Mouse (Mus musculus) heart, adult 8-10 months (tissue): ENCODE results near the gene Stim2. TPM values are rescaled to one million over a fixed set of nuclear protein-coding genes. Genes with fewer than 3 reads are reported as not detected.

Experiments used
- DNase-seq: peaks from one replicate; pipeline ENCODE4 v3.0.0; 2022; ENCODE audit warnings: low spot score
- total RNA-seq, 4 experiments: library from RNA; stranded (reverse); gene quantifications; 2 replicates each; pipeline ENCODE4 v1.2.4; 2022

Gene Stim2
- 10 to 100 TPM; 11.8 to 15.7 (median 14.7) TPM for total RNA-seq

DNA sequence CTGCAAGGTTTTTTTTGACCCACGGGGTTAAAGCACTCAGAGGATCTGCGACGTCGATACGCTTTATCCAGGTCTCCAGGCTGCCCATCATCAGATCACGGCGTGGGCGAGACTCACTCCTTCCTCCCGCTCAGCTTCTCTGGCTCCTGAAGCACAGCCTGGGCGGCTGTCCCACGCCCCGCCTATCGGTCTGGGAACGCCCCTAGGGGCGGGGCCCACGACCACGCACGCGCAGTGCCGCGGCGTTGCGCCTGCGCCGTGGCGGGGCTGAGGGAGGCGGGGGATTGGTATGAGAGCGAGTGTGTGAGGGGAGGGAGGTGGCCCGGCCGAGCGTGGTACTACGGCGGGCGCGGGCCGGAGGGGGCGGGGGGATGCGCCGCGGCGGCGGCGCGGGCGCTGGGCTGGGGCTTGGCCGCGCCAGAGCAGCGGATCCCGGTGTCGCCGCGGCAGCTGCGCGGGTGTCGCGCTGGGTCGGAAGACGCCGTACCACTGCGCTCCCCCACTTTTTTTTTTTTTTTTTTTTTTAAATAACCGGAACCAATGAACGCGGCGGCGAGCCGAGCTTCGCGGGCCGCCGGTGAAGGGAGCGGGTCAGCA is at the start of gene Stim2:
Gene Stim2 (plus strand): TSS at position 354 of the 597 bp plus-strand sequence.
- peak; percentile 92 for DNase-seq

DNA sequence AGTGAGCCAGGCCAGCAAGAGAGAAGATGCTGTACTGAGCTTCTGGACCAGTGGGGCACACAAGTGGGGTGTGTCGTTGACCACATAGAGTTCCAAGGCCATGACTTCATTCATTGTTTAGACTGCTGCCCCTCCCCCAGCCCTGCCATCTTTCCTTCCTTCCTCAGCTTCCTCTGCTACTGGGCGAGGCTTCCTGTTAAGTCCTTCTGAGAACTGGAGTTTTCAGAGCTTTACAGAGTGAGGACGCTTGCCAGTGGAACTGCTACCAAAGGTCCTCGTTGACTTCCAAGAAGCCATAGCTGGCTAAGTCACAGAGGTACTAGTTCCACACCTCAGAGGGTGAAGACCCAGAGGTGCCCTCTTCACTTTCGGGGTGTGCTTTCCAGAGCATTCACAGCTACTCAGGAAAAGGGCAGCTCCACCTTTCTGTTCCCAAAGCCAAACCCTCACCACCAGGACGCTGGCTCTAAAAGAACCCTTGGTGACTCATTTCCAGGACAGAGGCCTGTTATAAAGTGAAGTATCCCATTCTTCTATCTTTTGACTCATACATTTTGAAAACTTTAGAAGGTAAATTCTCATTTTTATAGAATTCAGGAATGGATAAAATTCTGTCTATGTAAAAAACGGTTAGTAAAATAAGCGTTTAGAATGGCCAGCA is 49.6 kb upstream of the Stim2 start:
- DNase-seq, result peak; percentile 87

DNA sequence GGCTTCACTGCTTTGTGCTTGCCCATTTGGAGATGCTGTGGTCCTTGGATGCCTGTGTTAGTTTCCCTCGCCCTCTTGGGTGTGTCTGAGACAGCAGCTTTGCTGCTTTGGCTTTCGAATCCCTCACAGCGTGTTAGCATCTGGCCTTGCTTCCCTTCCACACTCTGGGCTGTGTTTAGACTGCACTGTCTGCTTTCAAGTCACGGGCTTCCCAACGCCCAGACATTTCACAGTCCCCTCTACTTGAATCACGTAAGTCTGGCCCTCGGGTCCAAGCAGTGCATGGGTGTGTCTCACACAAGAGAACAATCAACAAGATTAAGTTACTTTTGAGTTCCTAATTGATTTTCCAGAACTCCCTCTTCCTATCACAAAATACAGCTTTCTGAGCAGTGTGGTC is 48.1 kb upstream of the Stim2 start:
- DNase-seq, result peak; percentile 73

DNA sequence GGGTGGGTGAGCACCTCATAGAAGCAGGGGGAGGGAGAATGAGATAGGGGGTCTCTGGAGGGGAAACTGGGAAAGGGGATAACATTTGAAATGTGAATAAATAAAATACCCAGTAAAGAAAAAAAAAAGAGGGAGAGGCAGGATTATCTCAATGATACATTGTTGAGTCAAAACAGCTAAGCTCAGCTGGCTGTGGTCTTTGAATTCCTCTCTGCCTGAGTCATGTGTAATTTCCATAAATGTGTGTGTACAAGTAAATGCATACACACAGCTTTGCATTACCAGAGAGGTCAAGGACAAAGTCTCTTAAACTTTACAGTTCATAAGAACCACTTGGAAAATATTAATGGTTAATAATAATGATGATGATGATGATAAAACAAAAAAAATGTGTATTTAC is 45.1 kb upstream of the Stim2 start:
- DNase-seq, result no peak

DNA sequence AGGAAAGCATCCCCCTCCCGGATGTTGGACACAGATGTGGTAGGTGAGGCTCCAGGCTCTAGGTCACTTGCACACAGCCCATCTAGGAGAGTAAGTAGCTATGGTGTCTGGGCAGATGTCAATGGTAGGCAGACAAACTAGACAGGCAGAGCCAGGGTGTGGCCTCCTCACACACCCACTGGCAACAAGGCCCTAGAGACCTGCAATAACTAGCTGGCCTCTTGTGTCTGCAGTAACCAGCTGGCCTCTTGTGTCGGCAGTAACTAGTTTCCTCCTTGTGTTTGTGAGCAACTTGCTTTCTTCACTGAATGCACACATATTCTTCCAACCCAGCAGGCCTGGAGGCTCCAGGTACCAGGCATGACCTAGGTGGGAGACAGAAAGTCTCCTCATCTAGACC is 44.5 kb upstream of the Stim2 start:
- no peak for DNase-seq

DNA sequence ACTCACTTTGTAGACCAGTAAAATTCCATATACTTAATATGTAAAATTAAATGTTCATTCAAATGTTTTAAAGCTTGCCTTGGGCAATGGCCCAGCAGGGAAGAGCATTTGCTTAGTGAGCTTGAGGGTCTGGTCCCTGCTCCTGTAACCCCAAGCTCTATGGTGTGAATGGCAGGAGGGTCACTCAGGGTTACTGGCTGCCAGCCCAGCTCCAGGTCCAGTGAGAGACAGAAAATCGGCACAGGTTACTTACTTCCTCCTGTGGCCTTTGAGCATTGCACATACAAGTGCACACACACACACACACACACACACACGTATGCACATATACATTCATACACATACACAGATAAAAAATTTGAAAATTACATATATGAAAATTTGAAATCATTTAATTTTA is 42.3 kb upstream of the Stim2 start:
- no peak for DNase-seq

DNA sequence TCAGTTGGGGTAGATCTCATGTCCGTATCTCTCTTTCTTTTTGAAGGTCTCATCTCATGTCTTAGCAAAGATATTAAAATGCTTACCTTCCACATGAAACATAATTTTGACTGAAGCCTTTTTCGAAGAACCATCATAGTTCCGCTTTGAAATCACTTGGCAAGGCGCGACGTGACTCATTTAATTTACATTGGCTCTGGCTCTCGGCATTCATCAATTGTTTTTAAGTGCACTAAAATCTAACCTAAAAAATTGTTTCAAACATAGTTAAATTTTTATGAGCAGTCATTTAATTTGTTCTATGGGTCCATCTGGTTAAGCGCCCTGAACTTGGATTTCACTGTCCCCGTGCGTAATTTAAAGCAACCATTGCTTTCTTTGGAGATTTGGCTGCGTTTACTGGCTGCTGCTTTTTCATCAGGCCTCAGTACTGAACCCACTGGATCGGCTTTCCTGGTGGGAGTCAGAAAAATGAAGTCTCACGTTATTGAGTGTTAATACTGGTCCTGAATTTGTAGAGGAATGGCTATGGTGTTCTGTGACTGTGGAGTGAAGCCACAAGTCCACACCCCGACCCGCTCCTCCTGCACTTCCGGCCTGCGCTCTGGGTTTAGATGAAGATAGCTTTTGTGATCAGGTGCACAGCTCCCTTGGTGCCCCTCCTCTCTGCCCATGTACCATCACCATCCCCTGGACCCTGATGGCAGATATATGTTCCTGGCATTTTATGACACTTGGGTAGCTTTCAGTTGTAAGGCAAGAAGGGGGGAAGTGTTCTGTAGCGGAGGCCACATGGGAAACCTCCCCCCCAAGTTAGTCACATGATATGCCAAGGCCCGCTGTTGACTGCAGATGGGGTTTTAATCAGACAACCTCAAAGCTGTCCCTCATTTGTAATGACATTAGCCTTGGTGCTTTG is 41.6 kb upstream of the Stim2 start:
- no peak for DNase-seq

DNA sequence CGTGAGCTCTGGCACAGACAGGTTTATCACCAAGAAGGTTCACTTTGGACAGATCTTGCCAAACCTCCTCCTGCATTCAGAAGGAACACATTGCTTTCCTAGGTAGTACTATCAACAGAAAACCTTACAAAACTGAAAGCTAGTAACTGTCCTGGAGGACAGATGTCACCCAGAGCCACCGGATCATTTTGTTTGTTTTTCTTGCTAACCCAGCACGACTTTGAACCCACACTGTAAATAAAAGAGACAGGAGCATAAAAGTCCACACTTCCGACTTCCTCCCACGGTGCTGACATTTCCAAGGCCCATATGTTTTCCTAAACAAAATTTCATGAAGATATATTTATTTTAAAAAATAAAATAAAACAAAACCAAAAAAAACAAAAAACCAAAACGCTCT is 41.0 kb upstream of the Stim2 start:
- DNase-seq, result no peak

DNA sequence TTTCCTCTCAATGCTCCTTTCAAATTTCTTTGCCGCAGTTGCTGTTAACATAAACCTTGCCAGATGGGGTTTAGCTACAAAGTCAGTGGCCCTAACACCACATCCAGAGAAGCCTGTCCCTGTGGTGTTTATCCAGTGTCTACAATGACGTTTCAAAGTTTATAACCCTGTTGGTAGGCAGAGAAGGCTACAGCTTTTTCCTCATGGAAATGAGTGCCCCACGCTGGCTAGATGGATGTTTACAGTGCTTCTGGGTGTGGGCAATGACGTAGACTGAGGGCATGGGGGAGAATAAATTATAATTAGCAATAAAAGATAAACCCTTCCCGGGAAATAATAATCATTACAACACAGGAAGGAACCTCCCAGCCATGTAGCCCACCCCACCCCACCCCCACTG is 37.1 kb upstream of the Stim2 start:
- no peak for DNase-seq

DNA sequence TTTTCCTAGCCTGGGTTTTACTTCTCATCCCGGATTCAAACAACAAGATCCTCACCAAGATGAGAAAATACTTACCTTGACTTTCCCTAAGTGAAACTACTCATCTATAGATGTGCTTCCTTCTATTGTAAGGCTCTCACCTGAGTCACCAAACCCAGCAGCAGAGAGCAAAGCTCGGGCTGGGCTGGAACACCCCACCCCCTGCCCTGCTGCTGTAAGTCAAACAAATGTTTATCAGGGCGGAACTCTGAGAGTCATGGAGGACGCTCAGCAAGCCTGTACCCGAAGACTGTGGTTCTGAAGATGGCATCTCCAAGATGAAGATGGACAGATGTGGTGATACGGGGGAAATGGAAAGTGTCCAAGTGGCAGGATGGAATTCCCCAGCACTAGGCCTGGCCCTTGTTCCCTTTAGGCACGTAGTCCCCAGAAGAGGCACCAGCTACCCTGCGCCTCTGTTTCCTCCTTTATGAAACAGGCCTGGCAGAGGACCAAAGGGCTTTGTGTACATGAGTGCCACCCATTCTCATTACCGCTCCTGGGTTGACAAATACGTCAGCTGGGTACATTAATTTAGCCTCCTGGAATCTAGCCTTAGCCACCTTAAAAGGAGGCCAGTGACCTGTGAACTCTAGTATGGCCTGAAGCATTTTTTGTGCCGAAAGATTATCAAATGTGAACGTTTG is 36.3 kb upstream of the Stim2 start:
- no peak for DNase-seq

DNA sequence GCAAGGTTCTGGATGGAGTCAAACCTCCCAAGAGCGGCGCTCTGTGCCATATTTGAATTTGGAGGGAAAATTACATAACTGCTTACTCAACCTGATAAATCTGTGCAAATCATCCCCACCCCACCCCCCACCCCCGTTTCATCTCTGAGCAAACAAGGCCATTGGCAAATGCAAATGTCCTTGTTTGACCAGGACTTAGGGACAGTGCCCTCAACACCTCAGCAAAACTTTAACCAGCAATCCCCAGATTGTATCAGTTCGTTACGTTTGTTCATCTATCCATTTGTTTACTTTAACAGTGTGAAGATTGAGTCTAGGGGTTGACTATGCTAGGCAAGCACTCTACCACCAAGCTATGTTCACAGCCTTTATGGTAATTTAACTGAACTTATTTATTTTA is 32.6 kb upstream of the Stim2 start:
- DNase-seq, result no peak

DNA sequence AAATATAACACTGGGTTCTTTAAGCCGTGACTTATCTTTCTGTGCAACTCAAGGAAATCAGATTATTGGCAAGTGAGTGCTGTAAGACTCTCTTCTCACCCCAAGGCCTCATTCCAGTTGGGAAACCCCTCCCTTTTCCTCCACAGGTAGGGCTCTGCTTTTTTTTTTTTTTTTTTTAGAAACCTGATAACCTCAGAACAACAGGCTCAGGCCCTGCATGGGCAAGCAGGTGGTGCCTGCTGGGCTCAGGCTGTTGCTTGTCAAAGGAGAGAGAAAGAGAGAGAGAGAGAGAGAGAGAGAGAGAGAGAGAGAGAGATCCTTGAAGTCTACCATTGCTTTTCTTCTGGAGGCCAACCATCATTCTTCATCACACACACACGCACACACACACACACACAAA is 30.7 kb upstream of the Stim2 start:
- no peak for DNase-seq

DNA sequence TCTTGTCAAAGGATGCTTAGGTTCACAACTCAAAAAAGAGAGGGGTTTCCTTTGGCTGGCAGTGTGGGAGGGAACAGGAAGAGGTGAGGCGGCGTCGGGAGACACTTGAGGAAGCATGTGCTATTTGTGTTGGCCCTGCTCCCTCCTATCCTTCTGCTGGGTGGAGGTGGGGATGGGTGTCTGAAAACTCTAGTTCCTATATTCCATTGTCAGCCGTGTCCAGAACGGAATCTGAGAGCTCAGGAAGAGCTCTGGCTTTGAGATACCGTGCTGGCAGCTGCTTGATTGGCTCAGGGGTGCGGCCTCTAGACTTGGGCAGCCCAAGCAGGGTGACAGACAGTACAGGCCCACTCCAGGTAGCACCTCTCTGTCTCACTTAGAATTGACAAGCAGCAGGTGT is 28.1 kb upstream of the Stim2 start:
- peak; percentile 65 for DNase-seq

DNA sequence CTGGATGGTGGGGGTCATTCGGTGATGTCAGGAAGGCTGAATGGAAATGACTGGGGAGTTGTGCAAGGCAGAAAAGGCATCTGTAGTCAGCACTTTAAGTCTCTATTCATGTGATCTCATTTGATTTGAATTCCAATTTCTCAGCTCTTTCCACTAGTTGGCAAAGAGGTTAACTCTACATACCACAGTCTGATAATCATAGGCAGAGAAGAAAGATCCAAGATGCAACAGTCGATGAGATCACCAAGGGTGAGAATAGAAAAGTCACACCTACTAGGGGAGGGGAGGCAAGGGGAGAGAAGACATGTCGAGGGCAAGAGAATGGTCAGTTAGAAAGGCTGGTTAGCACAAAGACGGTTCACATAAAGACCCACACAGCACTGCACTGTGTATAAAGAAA is 27.1 kb upstream of the Stim2 start:
- DNase-seq, result no peak

DNA sequence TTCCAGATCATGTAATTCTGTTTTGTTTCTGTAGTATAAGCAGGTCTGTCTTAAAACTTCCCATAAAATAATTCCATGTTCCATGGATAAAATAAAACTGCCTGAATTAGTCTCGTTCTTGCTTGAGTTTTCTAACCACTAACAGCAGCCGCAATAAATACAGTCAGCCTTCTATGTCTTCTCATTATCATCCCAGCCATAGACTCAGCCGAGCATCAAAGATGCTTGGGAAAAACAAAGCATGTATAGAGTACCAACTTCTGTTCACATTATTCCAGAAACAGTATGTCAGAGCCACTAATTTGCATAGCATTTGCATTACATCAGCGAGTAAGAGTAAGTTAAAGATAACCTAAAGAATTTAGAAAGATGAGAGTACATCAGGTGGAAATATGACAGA is 25.4 kb upstream of the Stim2 start:
- DNase-seq, result no peak

DNA sequence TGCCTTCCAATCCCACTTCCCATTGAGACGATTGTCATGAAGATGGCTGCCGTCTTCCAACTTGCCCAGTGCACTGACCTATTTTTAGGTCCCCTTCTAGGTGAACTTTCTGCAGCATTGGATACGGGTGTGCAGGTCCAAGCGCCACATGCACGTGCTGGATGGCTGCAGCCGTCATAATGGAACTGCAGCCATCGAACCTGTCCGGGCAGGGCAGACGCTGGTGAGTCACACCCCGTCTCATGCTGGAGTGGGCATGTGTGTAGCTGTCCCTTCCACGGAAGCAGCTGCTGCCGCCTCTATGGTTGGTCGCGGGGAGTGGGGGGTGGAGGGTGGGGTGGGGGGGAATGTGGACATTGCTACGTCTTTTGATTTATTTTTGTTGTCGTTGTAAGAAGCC is 21.8 kb upstream of the Stim2 start:
- no peak for DNase-seq

DNA sequence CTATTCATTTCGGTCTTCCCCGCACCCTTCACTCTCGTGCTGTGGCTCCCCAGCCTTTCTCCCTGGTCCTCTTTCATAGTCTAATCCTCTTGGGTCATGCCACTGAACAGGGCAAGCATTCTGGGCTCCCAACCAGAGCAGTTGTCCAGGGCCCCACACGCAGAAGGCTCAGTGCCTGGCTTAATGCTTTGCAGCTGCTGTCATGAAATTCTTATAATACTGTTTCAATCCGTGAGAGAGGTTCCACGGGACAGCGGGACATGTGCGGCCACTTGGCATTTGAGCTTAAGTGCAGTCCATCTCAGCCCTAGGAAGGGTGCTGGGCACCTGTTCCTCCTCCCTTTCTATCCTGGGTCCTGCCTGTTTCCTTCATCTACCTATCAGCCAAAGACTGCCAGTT is 21.2 kb upstream of the Stim2 start:
- DNase-seq, result no peak

DNA sequence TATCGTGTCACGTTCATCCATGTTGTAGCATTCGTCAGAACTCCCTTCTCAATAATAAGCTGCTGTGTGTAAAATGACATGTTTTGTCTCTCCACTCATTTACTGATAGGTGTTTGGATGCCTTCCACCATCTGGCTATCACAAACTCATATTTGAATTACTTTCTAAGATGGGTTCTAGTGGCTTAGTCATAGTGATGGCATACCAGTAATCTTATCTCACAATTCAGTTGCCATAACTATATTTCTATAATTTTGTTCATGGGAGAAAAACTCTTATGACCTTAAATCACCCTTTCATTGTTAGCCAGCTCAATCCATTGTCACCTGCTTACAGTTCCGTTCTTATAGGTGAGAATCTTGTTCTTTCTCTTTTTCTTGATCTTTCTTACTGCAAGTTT is 14.9 kb upstream of the Stim2 start:
- no peak for DNase-seq

DNA sequence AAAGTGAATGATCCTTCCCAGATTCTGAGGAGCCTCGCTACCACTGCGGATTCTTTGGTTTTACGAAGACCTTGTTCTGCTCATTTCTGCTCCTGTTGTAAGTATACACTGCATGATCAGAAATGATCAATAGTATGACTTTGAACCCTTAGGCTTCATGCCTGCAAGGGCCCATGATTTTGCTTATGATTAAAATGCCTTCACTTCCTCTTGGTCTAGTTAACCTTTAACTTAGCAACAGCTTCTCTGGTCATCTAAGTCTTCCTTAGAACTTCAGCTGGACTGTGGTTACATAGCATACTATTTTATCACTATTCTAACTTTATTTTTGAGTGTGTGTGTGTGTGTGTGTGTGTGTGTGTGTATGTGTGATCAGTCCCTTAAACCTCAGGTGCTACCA is 12.7 kb upstream of the Stim2 start:
- no peak for DNase-seq

DNA sequence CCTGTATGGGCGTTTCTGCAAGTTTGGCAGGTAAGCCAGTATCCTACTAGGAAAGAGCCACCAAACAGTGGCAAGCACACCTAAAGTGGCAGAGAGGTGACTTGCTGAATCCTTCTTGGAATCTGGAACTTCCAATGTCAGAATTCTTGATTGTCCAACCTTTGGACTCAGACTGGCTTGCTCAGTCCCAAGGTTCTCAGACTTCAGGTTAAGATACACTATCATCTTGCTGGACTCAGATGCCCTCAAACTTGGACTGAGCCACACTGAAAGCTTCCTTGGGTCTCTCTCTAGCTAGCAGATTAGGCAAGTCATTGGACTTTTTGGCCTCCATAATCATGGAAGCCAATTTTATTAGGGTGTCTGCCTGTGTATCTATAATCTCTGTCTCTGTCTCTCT is 10.8 kb upstream of the Stim2 start:
- DNase-seq, result no peak

DNA sequence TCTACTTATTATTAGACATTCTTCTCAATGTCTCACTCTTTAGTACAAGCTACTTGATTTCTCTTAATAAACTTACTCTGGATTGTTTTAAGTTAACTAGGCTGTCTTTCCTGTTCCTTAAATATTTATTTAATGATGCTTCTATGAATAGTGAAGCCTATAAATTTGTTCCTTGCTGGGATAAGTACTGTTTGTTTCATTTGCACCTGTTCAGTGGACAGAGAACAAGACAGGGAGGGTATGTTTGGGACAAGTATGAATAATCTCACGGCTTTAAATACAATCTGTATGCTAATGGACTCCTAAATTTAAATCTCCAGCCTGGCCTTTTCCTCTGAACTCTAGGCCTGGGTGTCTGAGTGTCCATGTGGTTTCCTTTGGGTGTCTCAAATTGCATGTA is 10.2 kb upstream of the Stim2 start:
- no peak for DNase-seq

DNA sequence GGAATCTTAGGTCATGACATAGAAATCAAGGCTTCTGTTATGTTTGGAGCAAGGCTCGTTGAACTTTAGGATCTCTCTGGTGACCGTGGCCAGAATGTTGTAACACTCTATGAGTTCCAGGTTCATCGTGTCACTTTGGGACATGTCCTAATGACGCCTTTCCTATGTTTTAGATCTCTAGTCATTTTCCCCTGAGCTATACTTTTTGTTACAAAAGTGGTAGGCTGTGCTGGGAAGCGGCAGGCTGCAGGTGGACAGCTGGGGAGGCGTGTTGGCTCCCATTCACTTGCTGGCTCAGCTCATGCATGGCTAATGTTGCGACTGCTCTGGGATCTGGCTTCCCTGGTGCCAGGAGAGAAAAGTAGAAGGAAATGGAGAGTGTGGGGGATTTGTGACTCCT is 5.7 kb upstream of the Stim2 start:
- DNase-seq, result no peak
